Comparison of ENCODE assay signal across 12 mouse cellular contexts in genomic region chr10:62810010-62810409, GRCm38 (mm10). TPM values are rescaled to one million over a fixed set of nuclear protein-coding genes. Genes with fewer than 3 reads are reported as not detected.
DNase-seq lines count a peak whose midpoint lies in the region; ATAC-seq and TF ChIP-seq lines count a peak whose summit lies in the region.
"Had no signal": no experiment of that assay in that cellular context is flagged by ENCODE, and none has a peak within 500 bp of the region (broad histone marks: within the 10 kb centered on the region; RNA-seq: fewer than 3 reads in every experiment).

No protein-coding gene starts in this region.

- H3K4me3 ChIP-seq in gastrocnemius, adult 2 months, result no peak overlapping the region
- H3K4me3 ChIP-seq in liver, postnatal 0 days (ENCODE audit: low read depth, low read length), result no peak overlapping the region
- no peak overlapping the region for H3K4me3 ChIP-seq in liver, embryonic 11.5 days (ENCODE audit: low read depth, low read length)
- H3K4me3 ChIP-seq in CH12.LX (replicated peaks in 1 of 3; ENCODE audit: low read depth in 2 of 3, low read length in 2 of 3, poor library complexity in 1 of 3), result no peak overlapping the region
- no peak overlapping the region for H3K4me3 ChIP-seq in hindbrain, embryonic 13.5 days

- dilution Hi-C loops in CH12.LX (cut with MboI; ENCODE audit: extremely low pct_ligation_motif_present, extremely low pct_unique_long_range_greater_than_20kb, low sequenced_read_pairs), result no loop called here

- TF ChIP-seq RAD21 in CH12.LX (IDR thresholded peaks at IDR 0.05; ENCODE audit: low read depth, low read length), result peak; percentile 58

- H3K27me3 ChIP-seq in liver, postnatal 0 days (ENCODE audit: insufficient read depth, low read length), result no peaks in the 10 kb centered on the region
- no peaks in the 10 kb centered on the region for H3K27me3 ChIP-seq in liver, embryonic 11.5 days (replicated peaks; ENCODE audit: control insufficient read depth, insufficient read depth, low read length)
- no peaks in the 10 kb centered on the region for H3K27me3 ChIP-seq in CH12.LX (replicated peaks)
- no peaks in the 10 kb centered on the region for H3K27me3 ChIP-seq in hindbrain, embryonic 13.5 days

- DNase-seq in gastrocnemius, adult 2 months, result no peak
- DNase-seq in gastrocnemius, postnatal 25 days, result no peak
- DNase-seq in liver, postnatal 0 days, result no peak
- DNase-seq in liver, embryonic 11.5 days (ENCODE audit: low spot score), result no peak
- DNase-seq in CH12.LX (ENCODE audit: extremely low read depth), result no peak
- DNase-seq in retina, embryonic 14.5 days (ENCODE audit: low spot score), result peak; percentile 14
- no peak for DNase-seq in layer of hippocampus, adult 18-20 months (ENCODE audit: low spot score in 2 of 2)
- DNase-seq: adrenal gland, adult 8-10 months; cerebellum, postnatal 14 days; liver had no signal

- H3K79me2 ChIP-seq in CH12.LX (replicated peaks; ENCODE audit: control insufficient read depth, extremely low read depth, insufficient read depth, poor library complexity, severe bottlenecking), result no peaks in the 10 kb centered on the region

- WGBS in liver, postnatal 0 days (ENCODE audit: insufficient replicate concordance), result 65% methylated on average over 4 of the region's 4 CpGs
- WGBS in liver, embryonic 11.5 days, result 72% methylated on average over 4 of the region's 4 CpGs
- 84% methylated on average over 4 of the region's 4 CpGs for WGBS in hindbrain, embryonic 13.5 days

- no peak for ATAC-seq in liver, postnatal 0 days
- no peak for ATAC-seq in liver, embryonic 11.5 days (replicated peaks; ENCODE audit: low FRiP score)
- ATAC-seq in hindbrain, embryonic 13.5 days (ENCODE audit: low FRiP score), result no peak
- ATAC-seq: midbrain, embryonic 16.5 days had no signal

- no peak for TF ChIP-seq EP300 in liver, postnatal 0 days (IDR thresholded peaks at IDR 0.05; ENCODE audit: low read depth)
- TF ChIP-seq EP300 in CH12.LX (IDR thresholded peaks at IDR 0.05; ENCODE audit: low read length), result no peak

- H3K9me3 ChIP-seq in liver, postnatal 0 days (ENCODE audit: low read length), result no peaks in the 10 kb centered on the region
- H3K9me3 ChIP-seq in liver, embryonic 11.5 days (ENCODE audit: control insufficient read depth, low read length), result no peaks in the 10 kb centered on the region
- H3K9me3 ChIP-seq in CH12.LX (replicated peaks; ENCODE audit: low read length), result no peaks in the 10 kb centered on the region
- H3K9me3 ChIP-seq in hindbrain, embryonic 13.5 days, result no peaks in the 10 kb centered on the region

- H3K4me1 ChIP-seq in liver, postnatal 0 days (ENCODE audit: insufficient read depth), result no peaks in the 10 kb centered on the region
- no peaks in the 10 kb centered on the region for H3K4me1 ChIP-seq in liver, embryonic 11.5 days (replicated peaks; ENCODE audit: control insufficient read depth, insufficient read depth, low read length)
- H3K4me1 ChIP-seq in CH12.LX (ENCODE audit: control insufficient read depth in 1 of 2, insufficient read depth in 2 of 2), result no peaks in the 10 kb centered on the region
- no peaks in the 10 kb centered on the region for H3K4me1 ChIP-seq in hindbrain, embryonic 13.5 days (replicated peaks)

- no peak overlapping the region for H3K4me2 ChIP-seq in liver, postnatal 0 days (ENCODE audit: low read depth, low read length)
- H3K4me2 ChIP-seq in liver, embryonic 11.5 days, result no peak overlapping the region
- no peak overlapping the region for H3K4me2 ChIP-seq in CH12.LX (ENCODE audit: insufficient read depth, low read depth, poor library complexity, severe bottlenecking)
- no peak overlapping the region for H3K4me2 ChIP-seq in hindbrain, embryonic 13.5 days

- TF ChIP-seq CTCF in gastrocnemius, adult 2 months (IDR thresholded peaks at IDR 0.05), result peak; percentile 40
- TF ChIP-seq CTCF in liver, postnatal 0 days (IDR thresholded peaks at IDR 0.05; ENCODE audit: low read depth), result peak; percentile 38
- peak; percentile 10 to 69; a peak in 2 of 4 replicates for TF ChIP-seq CTCF in CH12.LX (conservative IDR thresholded peaks at IDR 0.05 in 1 of 2, IDR thresholded peaks at IDR 0.05 in 1 of 2; ENCODE audit: low read depth in 2 of 2, low read length in 2 of 2)

- no peak overlapping the region for H3K27ac ChIP-seq in gastrocnemius, adult 2 months
- no peak overlapping the region for H3K27ac ChIP-seq in liver, postnatal 0 days (ENCODE audit: low read depth)
- H3K27ac ChIP-seq in liver, embryonic 11.5 days (ENCODE audit: low read depth, low read length), result no peak overlapping the region
- H3K27ac ChIP-seq in CH12.LX (ENCODE audit: insufficient read depth, low read depth), result no peak overlapping the region
- no peak overlapping the region for H3K27ac ChIP-seq in hindbrain, embryonic 13.5 days

- H3K9ac ChIP-seq in liver, postnatal 0 days (replicated peaks), result no peak overlapping the region
- H3K9ac ChIP-seq in liver, embryonic 11.5 days (ENCODE audit: low read depth, low read length), result no peak overlapping the region
- no peak overlapping the region for H3K9ac ChIP-seq in CH12.LX (ENCODE audit: insufficient read depth, low read depth)
- H3K9ac ChIP-seq in hindbrain, embryonic 13.5 days, result no peak overlapping the region

- TF ChIP-seq POLR2A in CH12.LX (IDR thresholded peaks at IDR 0.05; ENCODE audit: low read depth, low read length), result no peak

- in situ Hi-C loops in CH12.LX (cut with MboI; ENCODE audit: low pct_ligation_motif_present, low pct_unique_long_range_greater_than_20kb, low sequenced_read_pairs), result no loop called here

- H3K36me3 ChIP-seq in liver, postnatal 0 days (replicated peaks; ENCODE audit: insufficient read depth, low read length), result 0 out of 2 replicates have a peak, but pooled peaks cover 4% of the 10 kb centered on the region
- peaks cover 8% of the 10 kb centered on the region; the same call in 1 of the 2 replicates for H3K36me3 ChIP-seq in liver, embryonic 11.5 days (ENCODE audit: control insufficient read depth, insufficient read depth, low read length)
- H3K36me3 ChIP-seq in CH12.LX (replicated peaks in 1 of 2; ENCODE audit: control insufficient read depth in 1 of 2, insufficient read depth in 1 of 2, low read length in 1 of 2), result no peaks in the 10 kb centered on the region
- peaks cover 50% of the 10 kb centered on the region for H3K36me3 ChIP-seq in hindbrain, embryonic 13.5 days

- intact Hi-C loops in gastrocnemius, adult 2 months (cut with DNase I), result no loop called here

TF ChIP-seq in CH12.LX, 34 proteins besides CTCF, POLR2A, EP300 and RAD21:
- no peak for TF ChIP-seq ETS1 (conservative IDR thresholded peaks at IDR 0.05; ENCODE audit: low read depth, low read length)
- peak; percentile 65 for TF ChIP-seq SMC3 (IDR thresholded peaks at IDR 0.05; ENCODE audit: low read depth, low read length)

RNA-seq across cellular contexts. Expression of gene Ccar1, which starts 17.9 kb away (rescaled TPM):
- total RNA-seq in gastrocnemius, adult 2 months (2021), result 10 to 100 TPM; 31.1 to 33.0 TPM
- total RNA-seq in gastrocnemius, postnatal 25 days (2021), result 10 to 100 TPM; 26.4 to 28.8 TPM
- polyA plus RNA-seq in liver, postnatal 0 days (2015; fragmentation: Nextera tagmentation; extraction: Ambion mirVana), result 35.3 and 35.5 TPM in 2 replicates
- polyA plus RNA-seq in liver, embryonic 11.5 days (2014; fragmentation: Nextera tagmentation; extraction: Ambion mirVana), result 116 and 123 TPM in 2 replicates
- total RNA-seq in CH12.LX (2012; rRNA removed) (41.5 and 57.0 TPM in 2 replicates), CH12.LX (2014; rRNA removed) (43.1 and 48.4 TPM in 2 replicates)
- 125 and 134 TPM in 2 replicates for polyA plus RNA-seq in CH12.LX (2012; ENCODE audit: insufficient read length, low read depth)
- total RNA-seq in layer of hippocampus, adult 18-20 months (2021), result 10 to 100 TPM; 54.4 to 56.6 TPM
- 113 and 118 TPM in 2 replicates for polyA plus RNA-seq in hindbrain, embryonic 13.5 days (2015; fragmentation: Nextera tagmentation; extraction: Ambion mirVana)
